Mouse (Mus musculus): ENCODE results near the gene Vmn2r54.

DNA sequence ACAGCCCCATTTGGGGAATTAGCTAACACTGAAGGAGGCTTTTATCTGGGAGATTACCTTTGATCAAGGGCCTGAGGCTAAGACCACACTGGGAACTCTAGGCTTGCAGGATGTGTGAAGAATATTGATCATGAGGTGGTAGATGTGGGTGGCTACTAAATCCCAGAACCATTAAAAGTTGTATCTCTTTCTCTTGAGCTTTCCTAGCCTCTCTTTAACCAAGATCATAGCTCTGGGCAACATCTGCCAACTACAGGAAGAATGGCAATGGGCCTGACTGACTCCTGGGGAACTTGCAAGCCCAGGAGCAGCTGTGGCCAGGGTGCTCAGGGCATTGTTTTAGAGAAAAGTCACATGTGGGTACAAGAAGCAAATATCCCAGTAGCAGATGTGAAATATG is 31.4 kb downstream of the Vmn2r54 start, which contains the start of gene Vmn2r53:
- TF ChIP-seq GATA1 (IDR thresholded peaks at IDR 0.05; ENCODE audit: low read length) (no peak), TAL1 (IDR thresholded peaks at IDR 0.05; ENCODE audit: low read length) (no peak)
